Mouse (Mus musculus) urinary bladder, adult 2 months (tissue): ENCODE results near the gene Anks1b. TPM values are rescaled to one million over a fixed set of nuclear protein-coding genes. Genes with fewer than 3 reads are reported as not detected.

ENCODE experiments used
- DNase-seq: peaks from one replicate; pipeline ENCODE4 v3.0.0; 2022; ENCODE audit warnings: low spot score
- polyA plus RNA-seq: library from polyadenylated mRNA; depleted of rRNA; stranded (reverse); fragments of >200 nt; gene quantifications from 2 replicates; pipeline ENCODE4 v1.2.3, GENCODE M21; 2012

Anks1b gene
- polyA plus RNA-seq, 1 experiment: 0.29 TPM

GRCm38 (mm10) chr10:90169941-90170580, 296.8 kb downstream of the Anks1b start:
- no peak for DNase-seq

GRCm38 (mm10) chr10:90190366-90190765, 317.1 kb downstream of the Anks1b start:
- no peak for DNase-seq

- DNase-seq: no peak
These were observed 323.6 kb downstream of the Anks1b start for GRCm38 (mm10) chr10:90196936-90197335.

GRCm38 (mm10) chr10:90210044-90210443, 336.7 kb downstream of the Anks1b start:
- no peak for DNase-seq

GRCm38 (mm10) chr10:90220470-90220869, 347.2 kb downstream of the Anks1b start:
- no peak for DNase-seq

GRCm38 (mm10) chr10:90222793-90223495, 349.6 kb downstream of the Anks1b start:
- no peak for DNase-seq

GRCm38 (mm10) chr10:90235273-90235672, 362.0 kb downstream of the Anks1b start:
- DNase-seq: no peak

GRCm38 (mm10) chr10:90237290-90237689, 364.0 kb downstream of the Anks1b start:
- no peak for DNase-seq

GRCm38 (mm10) chr10:90258944-90259714, 385.8 kb downstream of the Anks1b start:
- DNase-seq: no peak

- DNase-seq: no peak
These were observed 398.0 kb downstream of the Anks1b start for GRCm38 (mm10) chr10:90271321-90271720.

GRCm38 (mm10) chr10:90273311-90273710, 400.0 kb downstream of the Anks1b start:
- DNase-seq: no peak

GRCm38 (mm10) chr10:90286589-90286988, 413.3 kb downstream of the Anks1b start:
- no peak for DNase-seq

- no peak for DNase-seq
These were observed 429.9 kb downstream of the Anks1b start for GRCm38 (mm10) chr10:90303249-90303648.

- no peak for DNase-seq
These were observed 432.8 kb downstream of the Anks1b start for GRCm38 (mm10) chr10:90306156-90306555.

- DNase-seq: no peak
These were observed 434.7 kb downstream of the Anks1b start for GRCm38 (mm10) chr10:90307931-90308555.

- no peak for DNase-seq
These were observed 456.5 kb downstream of the Anks1b start for GRCm38 (mm10) chr10:90329781-90330180.

GRCm38 (mm10) chr10:90345394-90345793, 472.1 kb downstream of the Anks1b start:
- DNase-seq: no peak

GRCm38 (mm10) chr10:90356258-90356657, 482.9 kb downstream of the Anks1b start:
- no peak for DNase-seq

GRCm38 (mm10) chr10:90357169-90357907, 484.0 kb downstream of the Anks1b start:
- no peak for DNase-seq

GRCm38 (mm10) chr10:90369015-90369414, 495.7 kb downstream of the Anks1b start:
- no peak for DNase-seq

GRCm38 (mm10) chr10:90370751-90371150, 497.4 kb downstream of the Anks1b start:
- DNase-seq: no peak
